Mouse (Mus musculus): ENCODE measurements around the gene Ero1l.

Ero1l gene

DNA sequence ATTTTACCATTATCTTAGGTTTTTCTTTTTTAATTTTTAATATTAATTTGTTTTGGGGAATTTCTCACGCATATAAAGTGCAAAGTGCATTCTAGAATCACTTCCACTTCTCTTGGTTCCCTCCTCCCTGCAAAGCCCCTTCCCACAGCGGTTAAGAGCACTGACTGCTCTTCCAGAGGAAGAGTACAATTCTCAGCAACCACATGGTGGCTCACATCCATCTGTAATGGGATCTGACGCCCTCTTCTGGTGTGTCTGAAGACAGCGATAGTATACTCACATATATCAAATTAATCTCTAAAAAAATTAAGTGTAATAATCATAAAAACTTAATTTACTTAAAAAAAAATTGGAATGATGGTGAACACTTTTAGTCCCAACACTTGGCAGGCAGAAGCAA is 14.2 kb downstream of the Ero1l start:
- no peak for DNase-seq

DNA sequence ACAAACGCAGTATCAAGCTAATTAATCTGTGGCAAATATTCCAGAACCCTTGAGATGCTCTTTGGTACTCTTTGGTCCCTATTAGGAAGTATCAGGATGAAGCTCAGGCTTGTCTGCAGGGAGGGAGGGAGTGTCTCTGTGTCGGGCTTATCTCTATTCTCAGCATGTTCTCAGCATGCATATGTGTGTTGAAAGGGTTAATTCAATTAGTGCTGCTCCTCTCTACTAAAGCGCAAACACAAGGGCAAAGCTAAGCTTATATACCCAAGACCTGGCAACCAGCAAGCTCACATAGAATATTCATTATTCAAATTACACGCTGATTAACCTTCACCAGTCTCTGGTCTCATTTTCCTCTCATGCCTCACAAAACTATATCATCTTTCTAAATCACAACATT is 14.6 kb downstream of the Ero1l start:
- DNase-seq: no peak

DNA sequence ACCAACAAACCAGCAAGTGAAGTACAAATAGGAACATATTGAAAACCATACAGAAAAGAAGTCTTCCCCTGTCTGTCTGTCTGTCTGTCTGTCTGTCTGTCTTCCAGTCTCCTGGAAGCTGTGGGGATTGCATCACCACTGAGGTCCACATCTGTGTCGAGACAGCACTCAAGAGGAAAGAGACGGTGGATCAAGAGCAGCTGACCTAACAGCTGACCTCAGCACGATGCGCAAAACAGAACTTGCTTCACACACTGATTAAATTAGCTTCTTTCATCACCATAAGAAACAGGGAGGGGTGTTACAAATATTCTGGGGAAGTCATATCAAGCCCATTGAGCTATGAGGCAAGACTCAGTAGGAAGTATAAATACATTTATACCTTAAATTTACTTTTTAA is 27.0 kb downstream of the Ero1l start:
- DNase-seq: no peak

DNA sequence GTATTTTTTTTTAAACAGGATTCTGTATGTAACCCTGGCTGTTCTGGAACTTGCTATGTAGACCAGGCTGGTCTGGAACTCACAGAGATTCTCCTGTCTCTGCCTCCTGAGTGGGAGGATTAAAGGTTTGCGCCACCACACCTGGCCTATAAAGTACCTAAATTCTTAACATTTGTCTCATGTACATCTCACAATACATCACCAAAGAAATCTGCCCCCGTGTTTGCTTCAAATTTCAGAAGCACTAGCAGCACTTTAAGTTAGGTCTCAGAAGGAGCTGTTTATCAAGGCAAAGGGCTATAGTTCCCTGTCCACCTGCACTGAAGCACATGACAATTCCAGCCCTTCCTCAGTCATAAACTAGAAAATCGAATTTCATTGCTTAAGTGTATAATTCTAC is 36.5 kb downstream of the Ero1l start:
- DNase-seq: no peak

- DNase-seq: no peak
Observed at GRCm38 (mm10) chr14:45275816-45276215, 42.8 kb downstream of the Ero1l start.

DNA sequence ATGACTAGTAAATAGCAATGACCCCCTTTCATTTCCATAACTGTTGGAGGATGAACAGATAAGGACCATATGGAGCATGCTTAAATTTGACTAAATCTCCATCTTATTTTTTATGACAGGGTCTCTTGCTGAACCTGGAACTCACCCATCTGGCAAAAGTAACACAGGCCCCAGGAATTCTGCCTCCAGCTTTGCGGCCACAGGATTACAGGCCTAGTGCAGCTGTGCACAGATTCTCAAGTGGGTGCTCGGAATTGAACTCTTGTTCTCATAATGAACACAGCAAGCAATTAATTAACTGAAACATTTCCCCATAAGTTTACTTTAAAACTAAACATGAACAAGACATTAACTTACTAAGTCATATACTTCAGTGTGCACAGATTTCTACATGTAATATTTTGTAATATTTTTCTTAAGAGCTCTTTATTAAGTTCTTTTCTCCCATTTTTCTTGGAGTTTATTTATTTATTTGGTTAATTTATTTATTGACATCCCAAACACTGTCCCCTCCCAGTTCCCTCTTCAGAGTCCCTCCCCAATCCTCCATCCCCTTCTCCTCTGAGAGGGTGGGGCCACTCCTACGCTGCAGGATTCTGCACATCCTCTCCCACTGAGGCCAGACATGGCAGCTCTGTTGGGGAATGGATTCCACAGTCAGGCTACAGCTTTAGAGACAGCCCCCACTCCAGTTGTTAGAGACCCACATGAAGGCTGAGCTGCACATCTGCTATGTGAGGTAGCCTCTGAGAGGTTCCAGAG is 54.6 kb downstream of the Ero1l start:
- DNase-seq: no peak

GRCm38 (mm10) chr14:45251548-45252076 is 67.0 kb downstream of the Ero1l start:
- no peak for DNase-seq

GRCm38 (mm10) chr14:45241613-45242012 is 77.0 kb downstream of the Ero1l start:
- no peak for DNase-seq

- no peak for DNase-seq
Observed at GRCm38 (mm10) chr14:45239042-45239441, 79.5 kb downstream of the Ero1l start.
